In the genomic region with DNA sequence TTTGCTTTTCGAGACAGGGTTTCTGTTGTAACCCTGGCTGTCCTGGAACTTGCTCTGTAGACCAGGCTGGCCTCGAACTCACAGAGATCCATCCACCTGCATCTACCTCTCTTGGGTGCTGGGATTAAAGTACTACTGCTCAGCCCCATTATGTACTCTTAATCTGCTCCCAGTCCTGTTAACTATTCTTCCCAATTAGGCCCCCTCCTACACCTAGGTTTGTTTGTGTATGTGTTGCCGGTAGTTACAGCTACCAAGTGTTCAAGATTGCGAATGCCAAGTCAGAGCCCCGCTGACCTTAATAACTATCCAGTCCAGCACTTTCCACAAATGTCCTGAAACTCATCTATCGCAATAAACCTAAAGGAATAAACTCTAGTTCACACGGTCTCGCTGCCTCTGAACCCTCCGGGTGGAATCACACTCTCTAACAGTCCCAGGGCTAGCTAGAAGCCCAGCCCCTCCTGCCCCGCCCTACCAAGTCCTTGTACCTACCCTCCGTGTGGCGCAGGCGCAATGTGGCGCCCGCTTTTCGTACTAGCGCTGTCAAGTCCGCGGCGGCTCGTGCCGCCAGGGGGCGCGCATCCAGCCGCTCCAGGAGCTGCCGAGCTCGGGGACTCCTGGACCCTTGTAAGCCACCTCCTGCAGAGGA, we compare ENCODE assay signal across 8 mouse cellular contexts. TPM values are rescaled to one million over a fixed set of nuclear protein-coding genes. Genes with fewer than 3 reads are reported as not detected.
DNase-seq lines count a peak whose midpoint lies in the region; ATAC-seq and TF ChIP-seq lines count a peak whose summit lies in the region.

No protein-coding gene starts in this region.

- peaks cover 16% of the 10 kb centered on the region for H3K4me1 ChIP-seq in erythroblast, embryonic 14.5 days (ENCODE audit: control insufficient read depth)
- no peaks in the 10 kb centered on the region for H3K4me1 ChIP-seq in heart, embryonic 12.5 days (replicated peaks)
- H3K4me1 ChIP-seq in kidney, embryonic 16.5 days (ENCODE audit: insufficient read depth, low read length): no peaks in the 10 kb centered on the region
- H3K4me1 ChIP-seq in liver, adult 2 months (ENCODE audit: control insufficient read depth, insufficient read depth, low read length): no peaks in the 10 kb centered on the region

- peak; percentile 87 for ATAC-seq in heart, embryonic 12.5 days (ENCODE audit: insufficient number of reproducible peaks, low FRiP score)
- peak; percentile 98 for ATAC-seq in kidney, embryonic 16.5 days (ENCODE audit: low FRiP score, low TSS enrichment)
- ATAC-seq in monocyte, adult 5-6 weeks (replicated peaks; ENCODE audit: insufficient number of reproducible peaks, low FRiP score, low TSS enrichment, poor library complexity, severe bottlenecking): peak; percentile 95

- peak overlapping the region; percentile 68 for H3K4me2 ChIP-seq in heart, embryonic 12.5 days
- H3K4me2 ChIP-seq in kidney, embryonic 16.5 days (replicated peaks; ENCODE audit: low read depth, low read length): peak overlapping the region; percentile 54

- H3K36me3 ChIP-seq in erythroblast, embryonic 14.5 days (ENCODE audit: control insufficient read depth): no peaks in the 10 kb centered on the region
- H3K36me3 ChIP-seq in heart, embryonic 12.5 days: no peaks in the 10 kb centered on the region
- H3K36me3 ChIP-seq in kidney, embryonic 16.5 days (ENCODE audit: insufficient read depth, low read length): no peaks in the 10 kb centered on the region
- no peaks in the 10 kb centered on the region for H3K36me3 ChIP-seq in liver, adult 2 months (ENCODE audit: control insufficient read depth, insufficient read depth, low read length)

- 0 out of 2 replicates have a peak, but pooled peaks cover 3% of the 10 kb centered on the region for H3K27me3 ChIP-seq in erythroblast, embryonic 14.5 days (ENCODE audit: control insufficient read depth)
- H3K27me3 ChIP-seq in heart, embryonic 12.5 days (replicated peaks): no peaks in the 10 kb centered on the region
- H3K27me3 ChIP-seq in kidney, embryonic 16.5 days (ENCODE audit: insufficient read depth, low read length): no peaks in the 10 kb centered on the region
- no peaks in the 10 kb centered on the region for H3K27me3 ChIP-seq in liver, adult 2 months (ENCODE audit: control insufficient read depth, insufficient read depth, low read length)

- peak; percentile 74 for TF ChIP-seq CTCF in brain, embryonic 14.5 days (IDR thresholded peaks at IDR 0.05; ENCODE audit: borderline replicate concordance, extremely low read depth, insufficient read depth, insufficient read length)
- peak; percentile 74 for TF ChIP-seq CTCF in liver, adult 2 months (IDR thresholded peaks at IDR 0.05; ENCODE audit: low read depth, low read length)

- no peaks in the 10 kb centered on the region for H3K9me3 ChIP-seq in erythroblast, embryonic 14.5 days (ENCODE audit: control insufficient read depth, low read length)
- H3K9me3 ChIP-seq in heart, embryonic 12.5 days (replicated peaks): no peaks in the 10 kb centered on the region
- no peaks in the 10 kb centered on the region for H3K9me3 ChIP-seq in kidney, embryonic 16.5 days (ENCODE audit: low read length)

- peak; percentile 92 for DNase-seq in CD4-positive helper T cell, adult 2 months (ENCODE audit: low read depth, low spot score)
- DNase-seq in brain, embryonic 14.5 days (ENCODE audit: low read depth): peak; percentile 95
- DNase-seq in liver, adult 2 months (ENCODE audit: extremely low read depth, low read depth, low spot score): peak; percentile 73
- peak; percentile 85 to 89 for DNase-seq in spleen, postnatal 36 days (ENCODE audit: low spot score in 2 of 2)

- H3K27ac ChIP-seq in heart, embryonic 12.5 days (ENCODE audit: poor library complexity, severe bottlenecking): no peak overlapping the region
- H3K27ac ChIP-seq in kidney, embryonic 16.5 days (ENCODE audit: low read length): no peak overlapping the region
- H3K27ac ChIP-seq in liver, adult 2 months (replicated peaks; ENCODE audit: insufficient read depth, low read depth, low read length): peak overlapping the region; percentile 94

- TF ChIP-seq POLR2A in brain, embryonic 14.5 days (IDR thresholded peaks at IDR 0.05; ENCODE audit: borderline replicate concordance, extremely low read depth, insufficient read depth, insufficient read length, poor library complexity, severe bottlenecking): no peak
- no peak for TF ChIP-seq POLR2A in liver, adult 2 months (IDR thresholded peaks at IDR 0.05; ENCODE audit: extremely low read depth, insufficient read depth, low read length)

- WGBS in heart, embryonic 12.5 days: 16% methylated on average over 27 of the region's 27 CpGs
- 21% methylated on average over 27 of the region's 27 CpGs for WGBS in kidney, embryonic 16.5 days
- WGBS in liver, adult 2 months: 3% methylated on average over 27 of the region's 27 CpGs

- no peaks in the 10 kb centered on the region for H3K79me2 ChIP-seq in liver, adult 2 months (ENCODE audit: control insufficient read depth, insufficient read depth, low read length)

- H3K4me3 ChIP-seq in erythroblast, embryonic 14.5 days (replicated peaks): peak overlapping the region; percentile 43
- H3K4me3 ChIP-seq in heart, embryonic 12.5 days: peak overlapping the region; percentile 40
- H3K4me3 ChIP-seq in kidney, embryonic 16.5 days (ENCODE audit: low read length): peak overlapping the region; percentile 33
- H3K4me3 ChIP-seq in liver, adult 2 months (ENCODE audit: insufficient read depth, low read depth, low read length): peak overlapping the region; percentile 51

- no peak overlapping the region; the same call in 1 of the 2 replicates for H3K9ac ChIP-seq in heart, embryonic 12.5 days
- H3K9ac ChIP-seq in kidney, embryonic 16.5 days (replicated peaks; ENCODE audit: low read length): peak overlapping the region; percentile 39; the same call in 1 of the 2 replicates
- H3K9ac ChIP-seq in liver, adult 2 months (ENCODE audit: low read depth, low read length): peak overlapping the region; percentile 65

RNA-seq across cellular contexts. Expression of gene Magix, which starts 1.5 kb away (rescaled TPM):
- polyA plus RNA-seq in brain, embryonic 14.5 days (2012; rRNA removed): 0.14 and 0.21 TPM in 2 replicates
- polyA plus RNA-seq in erythroblast, embryonic 14.5 days (2012): not detected in 2 replicates
- 0.18 TPM in 2 replicates for polyA plus RNA-seq in heart, embryonic 12.5 days (2016; fragmentation: Nextera tagmentation; extraction: Ambion mirVana)
- polyA plus RNA-seq in kidney, embryonic 16.5 days (2015; fragmentation: Nextera tagmentation; extraction: Ambion mirVana): 0.91 and 1.4 TPM in 2 replicates
- 20.9 and 21.3 TPM in 2 replicates for total RNA-seq in liver, adult 2 months (2014; rRNA removed)
- 33.0 and 36.9 TPM in 2 replicates for polyA plus RNA-seq in liver, adult 2 months (2012; rRNA removed)
- total RNA-seq in monocyte, adult 5-6 weeks (2017): not detected in 3 replicates

RNA-seq across cellular contexts. Expression of gene Plp2, which starts 8.3 kb away (rescaled TPM):
- 42.9 and 51.1 TPM in 2 replicates for polyA plus RNA-seq in brain, embryonic 14.5 days (2012; rRNA removed)
- polyA plus RNA-seq in erythroblast, embryonic 14.5 days (2012): 0.28 and 1.5 TPM in 2 replicates
- 147 and 155 TPM in 2 replicates for polyA plus RNA-seq in heart, embryonic 12.5 days (2016; fragmentation: Nextera tagmentation; extraction: Ambion mirVana)
- polyA plus RNA-seq in kidney, embryonic 16.5 days (2015; fragmentation: Nextera tagmentation; extraction: Ambion mirVana): 170 and 179 TPM in 2 replicates
- total RNA-seq in liver, adult 2 months (2014; rRNA removed): 0.92 and 1.7 TPM in 2 replicates
- 3.7 and 4.0 TPM in 2 replicates for polyA plus RNA-seq in liver, adult 2 months (2012; rRNA removed)
- 38.4 to 68.2 TPM (median 39.7 TPM) in 3 replicates for total RNA-seq in monocyte, adult 5-6 weeks (2017)

RNA-seq across cellular contexts. Expression of gene Gpkow, which starts 17.4 kb away (rescaled TPM):
- 24.5 and 28.2 TPM in 2 replicates for polyA plus RNA-seq in brain, embryonic 14.5 days (2012; rRNA removed)
- polyA plus RNA-seq in erythroblast, embryonic 14.5 days (2012): 0.19 and 0.22 TPM in 2 replicates
- polyA plus RNA-seq in heart, embryonic 12.5 days (2016; fragmentation: Nextera tagmentation; extraction: Ambion mirVana): 35.5 and 36.4 TPM in 2 replicates
- polyA plus RNA-seq in kidney, embryonic 16.5 days (2015; fragmentation: Nextera tagmentation; extraction: Ambion mirVana): 47.6 and 50.4 TPM in 2 replicates
- total RNA-seq in liver, adult 2 months (2014; rRNA removed): 5.0 and 5.5 TPM in 2 replicates
- 4.3 and 5.0 TPM in 2 replicates for polyA plus RNA-seq in liver, adult 2 months (2012; rRNA removed)
- 46.2 to 57.8 TPM (median 57.1 TPM) in 3 replicates for total RNA-seq in monocyte, adult 5-6 weeks (2017)

RNA-seq across cellular contexts. Expression of gene Prickle3, which starts 22.5 kb away (rescaled TPM):
- polyA plus RNA-seq in brain, embryonic 14.5 days (2012; rRNA removed): 3.3 and 3.4 TPM in 2 replicates
- polyA plus RNA-seq in erythroblast, embryonic 14.5 days (2012): 0.03 TPM in 2 replicates
- 6.6 and 6.8 TPM in 2 replicates for polyA plus RNA-seq in heart, embryonic 12.5 days (2016; fragmentation: Nextera tagmentation; extraction: Ambion mirVana)
- 14.1 and 14.7 TPM in 2 replicates for polyA plus RNA-seq in kidney, embryonic 16.5 days (2015; fragmentation: Nextera tagmentation; extraction: Ambion mirVana)
- total RNA-seq in liver, adult 2 months (2014; rRNA removed): 2.0 and 2.8 TPM in 2 replicates
- 4.6 and 6.8 TPM in 2 replicates for polyA plus RNA-seq in liver, adult 2 months (2012; rRNA removed)
- total RNA-seq in monocyte, adult 5-6 weeks (2017): 8.0 to 14.9 TPM (median 10.3 TPM) in 3 replicates

RNA-seq across cellular contexts. Expression of gene Wdr45, which starts 34.6 kb away (rescaled TPM):
- polyA plus RNA-seq in brain, embryonic 14.5 days (2012; rRNA removed): 42.1 and 47.1 TPM in 2 replicates
- 4.2 and 5.1 TPM in 2 replicates for polyA plus RNA-seq in erythroblast, embryonic 14.5 days (2012)
- polyA plus RNA-seq in heart, embryonic 12.5 days (2016; fragmentation: Nextera tagmentation; extraction: Ambion mirVana): 21.6 and 22.4 TPM in 2 replicates
- polyA plus RNA-seq in kidney, embryonic 16.5 days (2015; fragmentation: Nextera tagmentation; extraction: Ambion mirVana): 45.7 and 48.8 TPM in 2 replicates
- total RNA-seq in liver, adult 2 months (2014; rRNA removed): 33.4 and 37.1 TPM in 2 replicates
- polyA plus RNA-seq in liver, adult 2 months (2012; rRNA removed): 39.9 and 48.3 TPM in 2 replicates
- 27.2 to 41.6 TPM (median 36.4 TPM) in 3 replicates for total RNA-seq in monocyte, adult 5-6 weeks (2017)

Comparison
In these comparisons a context has a peak if more than half of its experiments do, and no peak if none do; other contexts are left out.
1. RNA of gene Magix, which starts 1.5 kb away (polyA plus RNA-seq): 33.0 to 36.9 TPM in liver, adult 2 months; 0.91 to 1.4 TPM in kidney, embryonic 16.5 days, 0.14 to 0.21 TPM in brain, embryonic 14.5 days, 0.18 TPM in heart, embryonic 12.5 days and not detected in erythroblast, embryonic 14.5 days; every median in the first group is over 10 times any median in the second.
2. Peak in every context shown above with its lines, with median percentiles within 50 percentile points of each other: DNase-seq, H3K4me3 ChIP-seq and ATAC-seq.